Mouse (Mus musculus): ENCODE results near the gene Vamp3. TPM values are rescaled to one million over a fixed set of nuclear protein-coding genes. Genes with fewer than 3 reads are reported as not detected.
A peak's percentile ranks its signal among the peaks of the same experiment; 100 is the strongest.

Gene Vamp3
- polyA plus RNA-seq, 1 experiment from 2014 or later: 103 TPM

- H3K4me2 ChIP-seq (replicated peaks; ENCODE audit: low read depth, low read length): no peak within 1 kb of the TSS
- H3K27ac ChIP-seq (ENCODE audit: low read depth, low read length): no peak within 1 kb of the TSS
- H3K27me3 ChIP-seq (ENCODE audit: control insufficient read depth, insufficient read depth, low read length): no peaks in the 10 kb centered on the region
- DNase-seq (ENCODE audit: low spot score) (no peak), ATAC-seq (ENCODE audit: low FRiP score) (no peak)
- H3K4me3 ChIP-seq (ENCODE audit: low read depth, low read length): no peak within 1 kb of the TSS
- H3K9me3 ChIP-seq (ENCODE audit: control insufficient read depth, low read length): no peaks in the 10 kb centered on the region
- H3K9ac ChIP-seq (ENCODE audit: low read depth, low read length): no peak within 1 kb of the TSS
- H3K4me1 ChIP-seq (replicated peaks; ENCODE audit: control insufficient read depth, insufficient read depth, low read length): no peaks in the 10 kb centered on the region
- 95% methylated on average over 7 of the region's 7 CpGs for WGBS
- peaks cover 9% of the 10 kb centered on the region; the same call in 1 of the 2 replicates for H3K36me3 ChIP-seq (ENCODE audit: control insufficient read depth, insufficient read depth, low read length)
Measured at GRCm38 (mm10) chr4:151089270-151089669, 31.5 kb upstream of the Vamp3 start, which contains the start of gene Gm13090. Gene Gm13090, plus strand, starts transcription at chr4:151089570.

GRCm38 (mm10) chr4:151088819-151089218 is 31.1 kb upstream of the Vamp3 start:
- Histone ChIP-seq H3K9ac (ENCODE audit: low read depth, low read length) (no peak overlapping the region), H3K4me3 (ENCODE audit: low read depth, low read length) (no peak overlapping the region), H3K4me2 (replicated peaks; ENCODE audit: low read depth, low read length) (no peak overlapping the region), H3K27me3 (ENCODE audit: control insufficient read depth, insufficient read depth, low read length) (no peaks in the 10 kb centered on the region), H3K27ac (ENCODE audit: low read depth, low read length) (no peak overlapping the region), H3K4me1 (replicated peaks; ENCODE audit: control insufficient read depth, insufficient read depth, low read length) (no peaks in the 10 kb centered on the region), H3K36me3 (ENCODE audit: control insufficient read depth, insufficient read depth, low read length) (peaks cover 9% of the 10 kb centered on the region; the same call in 1 of the 2 replicates), H3K9me3 (ENCODE audit: control insufficient read depth, low read length) (no peaks in the 10 kb centered on the region)
- DNase-seq (ENCODE audit: low spot score): no peak
- no peak for ATAC-seq (ENCODE audit: low FRiP score)
- WGBS: 92% methylated on average over 14 of the region's 14 CpGs

- Histone ChIP-seq H3K4me3 (ENCODE audit: low read depth, low read length) (no peak overlapping the region), H3K9me3 (ENCODE audit: control insufficient read depth, low read length) (no peaks in the 10 kb centered on the region), H3K27me3 (ENCODE audit: control insufficient read depth, insufficient read depth, low read length) (no peaks in the 10 kb centered on the region), H3K36me3 (ENCODE audit: control insufficient read depth, insufficient read depth, low read length) (peaks cover 11% of the 10 kb centered on the region; the same call in 1 of the 2 replicates), H3K9ac (ENCODE audit: low read depth, low read length) (no peak overlapping the region), H3K4me1 (replicated peaks; ENCODE audit: control insufficient read depth, insufficient read depth, low read length) (no peaks in the 10 kb centered on the region), H3K4me2 (replicated peaks; ENCODE audit: low read depth, low read length) (no peak overlapping the region), H3K27ac (ENCODE audit: low read depth, low read length) (no peak overlapping the region)
- no peak for DNase-seq (ENCODE audit: low spot score)
- ATAC-seq (ENCODE audit: low FRiP score): no peak
- WGBS: 91% methylated on average over 1 of the region's 1 CpGs
Measured at GRCm38 (mm10) chr4:151087358-151087757, 29.6 kb upstream of the Vamp3 start.

- Histone ChIP-seq H3K4me1 (replicated peaks; ENCODE audit: control insufficient read depth, insufficient read depth, low read length) (no peaks in the 10 kb centered on the region), H3K9me3 (ENCODE audit: control insufficient read depth, low read length) (no peaks in the 10 kb centered on the region), H3K27me3 (ENCODE audit: control insufficient read depth, insufficient read depth, low read length) (no peaks in the 10 kb centered on the region), H3K4me2 (replicated peaks; ENCODE audit: low read depth, low read length) (no peak overlapping the region), H3K27ac (ENCODE audit: low read depth, low read length) (no peak overlapping the region), H3K9ac (ENCODE audit: low read depth, low read length) (no peak overlapping the region), H3K4me3 (ENCODE audit: low read depth, low read length) (no peak overlapping the region), H3K36me3 (ENCODE audit: control insufficient read depth, insufficient read depth, low read length) (peaks cover 20% of the 10 kb centered on the region)
- no peak for DNase-seq (ENCODE audit: low spot score)
- ATAC-seq (ENCODE audit: low FRiP score): no peak
- WGBS: 90% methylated on average over 5 of the region's 5 CpGs
Measured at GRCm38 (mm10) chr4:151083027-151083426, 25.3 kb upstream of the Vamp3 start.

- H3K36me3 ChIP-seq (ENCODE audit: control insufficient read depth, insufficient read depth, low read length): peaks cover 23% of the 10 kb centered on the region
Measured at GRCm38 (mm10) chr4:151081977-151082376, 24.2 kb upstream of the Vamp3 start.

GRCm38 (mm10) chr4:151081355-151081754 is 23.6 kb upstream of the Vamp3 start:
- Histone ChIP-seq H3K9ac (ENCODE audit: low read depth, low read length) (no peak overlapping the region), H3K4me3 (ENCODE audit: low read depth, low read length) (no peak overlapping the region), H3K27ac (ENCODE audit: low read depth, low read length) (no peak overlapping the region), H3K36me3 (ENCODE audit: control insufficient read depth, insufficient read depth, low read length) (peaks cover 26% of the 10 kb centered on the region), H3K27me3 (ENCODE audit: control insufficient read depth, insufficient read depth, low read length) (no peaks in the 10 kb centered on the region), H3K4me2 (replicated peaks; ENCODE audit: low read depth, low read length) (no peak overlapping the region), H3K4me1 (replicated peaks; ENCODE audit: control insufficient read depth, insufficient read depth, low read length) (no peaks in the 10 kb centered on the region), H3K9me3 (ENCODE audit: control insufficient read depth, low read length) (no peaks in the 10 kb centered on the region)
- DNase-seq (ENCODE audit: low spot score) (no peak), ATAC-seq (ENCODE audit: low FRiP score) (no peak)
- 86% methylated on average over 2 of the region's 2 CpGs for WGBS

More at GRCm38 (mm10) chr4:151081977-151082376, 24.2 kb upstream of the Vamp3 start:
- ATAC-seq (ENCODE audit: low FRiP score) (no peak), DNase-seq (ENCODE audit: low spot score) (no peak)
- H3K27me3 ChIP-seq (ENCODE audit: control insufficient read depth, insufficient read depth, low read length): no peaks in the 10 kb centered on the region
- H3K9ac ChIP-seq (ENCODE audit: low read depth, low read length): no peak overlapping the region
- H3K27ac ChIP-seq (ENCODE audit: low read depth, low read length): no peak overlapping the region
- H3K4me3 ChIP-seq (ENCODE audit: low read depth, low read length): no peak overlapping the region
- H3K4me2 ChIP-seq (replicated peaks; ENCODE audit: low read depth, low read length): no peak overlapping the region
- no peaks in the 10 kb centered on the region for H3K9me3 ChIP-seq (ENCODE audit: control insufficient read depth, low read length)
- 91% methylated on average over 13 of the region's 13 CpGs for WGBS
- no peaks in the 10 kb centered on the region for H3K4me1 ChIP-seq (replicated peaks; ENCODE audit: control insufficient read depth, insufficient read depth, low read length)

GRCm38 (mm10) chr4:151074817-151075216 is 17.1 kb upstream of the Vamp3 start:
- no peak overlapping the region for H3K27ac ChIP-seq (ENCODE audit: low read depth, low read length)
- no peaks in the 10 kb centered on the region for H3K9me3 ChIP-seq (ENCODE audit: control insufficient read depth, low read length)
- no peak for DNase-seq (ENCODE audit: low spot score)
- ATAC-seq (ENCODE audit: low FRiP score): no peak
- 93% methylated on average over 15 of the region's 15 CpGs for WGBS
- H3K4me3 ChIP-seq (ENCODE audit: low read depth, low read length): no peak overlapping the region
- H3K9ac ChIP-seq (ENCODE audit: low read depth, low read length): no peak overlapping the region
- peaks cover 21% of the 10 kb centered on the region for H3K36me3 ChIP-seq (ENCODE audit: control insufficient read depth, insufficient read depth, low read length)
- no peak overlapping the region for H3K4me2 ChIP-seq (replicated peaks; ENCODE audit: low read depth, low read length)
- H3K4me1 ChIP-seq (replicated peaks; ENCODE audit: control insufficient read depth, insufficient read depth, low read length): no peaks in the 10 kb centered on the region
- no peaks in the 10 kb centered on the region for H3K27me3 ChIP-seq (ENCODE audit: control insufficient read depth, insufficient read depth, low read length)

GRCm38 (mm10) chr4:151073108-151073744 is 15.5 kb upstream of the Vamp3 start:
- H3K9me3 ChIP-seq (ENCODE audit: control insufficient read depth, low read length): no peaks in the 10 kb centered on the region
- H3K27me3 ChIP-seq (ENCODE audit: control insufficient read depth, insufficient read depth, low read length): no peaks in the 10 kb centered on the region
- no peak overlapping the region for H3K9ac ChIP-seq (ENCODE audit: low read depth, low read length)
- no peak overlapping the region for H3K4me3 ChIP-seq (ENCODE audit: low read depth, low read length)
- no peak overlapping the region for H3K4me2 ChIP-seq (replicated peaks; ENCODE audit: low read depth, low read length)
- 67% methylated on average over 13 of the region's 13 CpGs for WGBS
- DNase-seq (ENCODE audit: low spot score): peak; percentile 85
- ATAC-seq (ENCODE audit: low FRiP score): 0 out of 2 replicates have a peak, but pooled peaks have one; percentile 35
- H3K4me1 ChIP-seq (replicated peaks; ENCODE audit: control insufficient read depth, insufficient read depth, low read length): no peaks in the 10 kb centered on the region
- H3K27ac ChIP-seq (ENCODE audit: low read depth, low read length): no peak overlapping the region
- H3K36me3 ChIP-seq (ENCODE audit: control insufficient read depth, insufficient read depth, low read length): peaks cover 15% of the 10 kb centered on the region

- H3K36me3 ChIP-seq (ENCODE audit: control insufficient read depth, insufficient read depth, low read length): peaks cover 2% of the 10 kb centered on the region; the same call in 1 of the 2 replicates
- DNase-seq (ENCODE audit: low spot score) (no peak), ATAC-seq (ENCODE audit: low FRiP score) (no peak)
- no peak overlapping the region for H3K4me2 ChIP-seq (replicated peaks; ENCODE audit: low read depth, low read length)
- H3K9ac ChIP-seq (ENCODE audit: low read depth, low read length): no peak overlapping the region
- H3K27ac ChIP-seq (ENCODE audit: low read depth, low read length): no peak overlapping the region
- H3K4me1 ChIP-seq (replicated peaks; ENCODE audit: control insufficient read depth, insufficient read depth, low read length): no peaks in the 10 kb centered on the region
- H3K4me3 ChIP-seq (ENCODE audit: low read depth, low read length): no peak overlapping the region
- no peaks in the 10 kb centered on the region for H3K27me3 ChIP-seq (ENCODE audit: control insufficient read depth, insufficient read depth, low read length)
- 87% methylated on average over 7 of the region's 7 CpGs for WGBS
- H3K9me3 ChIP-seq (ENCODE audit: control insufficient read depth, low read length): no peaks in the 10 kb centered on the region
Measured at GRCm38 (mm10) chr4:151070962-151071361, 13.2 kb upstream of the Vamp3 start.

All from hindbrain, embryonic 11.5 days (tissue).